Mouse (Mus musculus) left cerebral cortex, adult 8-10 months (tissue): ENCODE measurements at regions not wholly inside any gene's neighbourhood (a gene's known extent, or its start where the extent isn't known, plus 50 kb on each side); places are given as distances from the start of the nearest gene placed in this dataset.
"Not testable (repeated sequence)": the region's sequence is repeated elsewhere in the genome, so short reads cannot be mapped to it uniquely, and the experiment has no call there.

Experiments
- DNase-seq, 2 experiments: peaks; one replicate each; pipeline ENCODE4 v3.0.0; 2022; ENCODE audit warnings: low spot score in 2 of 2

- not testable (repeated sequence) for DNase-seq
Observed at GRCm38 (mm10) chr6:18566934-18567333, 52.3 kb upstream of the Cttnbp2 start.

DNA sequence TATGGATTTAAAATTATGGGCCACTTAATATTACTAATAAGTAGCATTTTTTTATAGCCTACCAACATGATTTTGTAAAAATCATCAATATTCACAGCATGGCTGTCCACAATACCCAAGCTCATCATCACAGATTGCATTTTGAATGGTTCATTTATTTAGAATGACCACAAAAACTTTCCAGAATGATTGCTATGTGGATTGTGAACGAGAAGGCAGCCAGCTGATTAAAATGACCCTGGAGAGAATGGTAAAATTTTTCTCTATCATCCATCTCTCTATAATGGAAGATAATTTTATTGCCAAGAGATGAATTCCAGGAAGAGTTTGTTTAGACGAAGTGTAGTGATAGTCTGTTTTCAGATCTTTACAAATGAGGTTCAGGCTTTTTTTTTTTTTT, 54.6 kb upstream of the Cttnbp2 start:
- DNase-seq: no peak

DNA sequence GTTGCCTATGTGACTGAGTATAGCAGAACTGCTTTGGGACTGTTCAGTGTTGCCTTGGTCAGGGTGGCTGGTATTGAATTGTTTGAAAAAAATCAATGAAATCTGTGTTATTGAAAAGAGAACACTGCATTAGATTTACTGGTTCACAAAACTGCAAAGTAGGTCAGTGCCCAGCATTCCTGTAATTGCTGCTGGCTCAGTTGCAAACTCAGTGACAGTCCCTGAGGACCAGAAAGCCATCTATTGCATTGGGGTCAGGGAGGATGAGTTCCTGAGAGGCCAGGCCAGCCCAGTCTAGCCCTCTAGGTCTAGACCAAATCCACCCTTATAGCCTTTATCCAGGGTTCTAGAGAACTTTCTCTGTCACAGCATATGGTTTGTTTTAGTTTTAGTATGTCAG, 63.9 kb upstream of the Cttnbp2 start:
- no peak for DNase-seq

GRCm38 (mm10) chr6:18589436-18589835, 74.8 kb upstream of the Cttnbp2 start:
- no peak for DNase-seq

DNA sequence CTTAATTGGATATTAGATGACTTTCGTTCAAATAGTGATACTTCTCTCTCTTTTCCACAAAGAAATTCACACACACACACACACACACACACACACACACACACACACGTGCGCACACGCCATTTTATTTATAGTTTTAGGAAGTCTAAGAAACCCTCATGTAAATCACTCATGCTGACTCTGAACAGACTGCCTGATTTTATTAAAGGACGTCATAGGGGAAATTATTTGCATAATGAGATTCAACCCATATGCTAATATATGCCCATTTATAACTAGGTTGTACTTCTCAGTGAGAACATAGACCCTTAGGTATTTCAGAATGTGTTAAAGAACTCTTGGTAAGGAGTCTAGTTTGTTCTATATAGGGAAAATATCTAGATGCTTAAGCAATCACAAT, 82.0 kb upstream of the Cttnbp2 start:
- no peak for DNase-seq

- no peak for DNase-seq
Observed at GRCm38 (mm10) chr6:18599626-18600025, 85.0 kb upstream of the Cttnbp2 start.

- no peak for DNase-seq
Observed at GRCm38 (mm10) chr6:18601926-18602325, 87.3 kb upstream of the Cttnbp2 start.

- DNase-seq: no peak
Observed at GRCm38 (mm10) chr6:18621372-18622262, 107.0 kb upstream of the Cttnbp2 start.

- DNase-seq: peak in 1 of 2 experiments; percentile 33
Observed at GRCm38 (mm10) chr6:18628591-18628990, 113.9 kb upstream of the Cttnbp2 start.

GRCm38 (mm10) chr6:18633540-18634200, 119.0 kb upstream of the Cttnbp2 start:
- DNase-seq: peak in 1 of 2 experiments; percentile 29

DNA sequence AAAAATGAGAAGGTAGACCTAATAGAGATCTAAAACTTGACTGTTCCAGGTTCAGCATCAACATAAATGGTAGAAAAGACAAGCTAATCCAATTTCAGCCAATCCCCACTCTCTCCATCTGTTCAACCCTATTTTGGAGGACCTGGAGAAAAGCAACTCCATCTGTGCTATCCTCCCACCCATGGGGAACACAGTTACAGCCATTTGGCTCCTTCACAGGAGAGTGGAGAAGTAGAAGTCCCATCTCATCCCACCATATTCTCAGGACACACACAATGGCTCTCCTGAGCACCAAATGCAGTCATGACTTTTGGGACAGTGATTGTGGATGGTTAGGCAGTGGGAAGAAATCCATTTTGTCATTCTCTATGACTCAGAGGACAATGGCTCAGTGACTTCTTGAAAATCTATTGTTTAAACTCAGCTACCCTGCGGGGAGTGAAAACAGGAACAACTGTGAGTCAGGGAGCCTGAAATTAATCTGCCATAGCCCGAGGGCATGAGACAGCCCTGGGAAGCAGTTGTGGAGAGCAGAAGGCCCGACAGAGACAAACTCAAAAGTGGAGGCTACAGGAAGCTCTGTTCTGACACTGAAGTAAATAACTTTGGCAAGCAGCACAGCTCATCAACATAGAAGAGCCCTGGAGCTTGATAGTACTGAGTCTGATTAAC, 125.2 kb upstream of the Cttnbp2 start:
- DNase-seq: peak in 1 of 2 experiments; percentile 74

DNA sequence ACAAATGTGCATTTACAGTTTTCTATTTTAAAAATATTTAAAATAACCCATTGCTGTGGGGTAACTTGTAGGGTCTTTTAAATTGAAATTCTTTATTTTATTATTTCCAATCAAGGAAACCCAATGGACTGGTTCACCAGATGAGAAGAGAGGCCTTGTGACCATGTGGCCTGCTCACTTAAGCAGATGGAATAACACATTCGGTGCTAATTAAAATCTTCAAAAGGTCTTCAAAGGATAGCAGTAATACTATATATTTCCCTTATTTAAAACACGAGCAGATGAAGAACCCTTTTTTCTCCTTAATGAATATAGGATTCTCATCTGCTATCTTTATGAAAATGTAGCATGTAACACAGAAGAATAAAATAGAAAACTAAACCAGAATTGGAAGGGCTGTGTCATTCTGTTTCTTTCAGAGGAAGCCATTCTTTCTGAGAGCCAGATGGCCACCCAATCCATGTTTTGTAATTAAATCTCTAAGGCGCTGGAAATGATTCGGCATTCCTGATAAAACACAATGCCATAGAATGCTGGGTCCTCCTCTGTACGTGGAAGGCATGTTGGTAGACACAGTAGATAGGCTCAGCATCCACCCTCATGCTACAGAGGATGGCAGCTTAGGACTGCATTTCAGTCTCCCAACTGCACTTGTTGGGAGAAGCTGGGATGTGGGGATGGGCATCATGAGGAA, 134.4 kb upstream of the Cttnbp2 start:
- DNase-seq: no peak

DNA sequence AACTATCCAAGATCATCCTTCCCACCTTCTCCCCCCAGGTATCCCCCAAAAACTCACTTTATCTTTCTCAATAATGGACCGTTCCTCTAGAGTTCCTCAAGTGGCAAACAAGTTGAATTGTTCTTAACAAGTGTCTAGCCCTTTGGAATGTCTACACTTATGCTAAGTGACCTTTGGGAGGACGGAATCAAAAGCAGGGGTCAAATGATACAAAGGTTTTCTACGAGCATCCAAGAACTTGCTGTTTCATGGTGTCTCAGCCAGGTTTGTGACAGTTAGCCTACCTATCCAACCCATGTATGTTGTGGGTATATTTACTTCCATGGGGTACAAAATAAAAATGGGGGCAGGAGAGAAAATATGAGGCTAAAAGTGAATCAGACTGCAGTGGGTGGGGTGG, 136.7 kb upstream of the Cttnbp2 start:
- DNase-seq: no peak

GRCm38 (mm10) chr6:18652006-18652601, 137.5 kb upstream of the Cttnbp2 start:
- DNase-seq: peak in 1 of 2 experiments; percentile 28

GRCm38 (mm10) chr6:18654275-18654674, 139.6 kb upstream of the Cttnbp2 start:
- DNase-seq: no peak

DNA sequence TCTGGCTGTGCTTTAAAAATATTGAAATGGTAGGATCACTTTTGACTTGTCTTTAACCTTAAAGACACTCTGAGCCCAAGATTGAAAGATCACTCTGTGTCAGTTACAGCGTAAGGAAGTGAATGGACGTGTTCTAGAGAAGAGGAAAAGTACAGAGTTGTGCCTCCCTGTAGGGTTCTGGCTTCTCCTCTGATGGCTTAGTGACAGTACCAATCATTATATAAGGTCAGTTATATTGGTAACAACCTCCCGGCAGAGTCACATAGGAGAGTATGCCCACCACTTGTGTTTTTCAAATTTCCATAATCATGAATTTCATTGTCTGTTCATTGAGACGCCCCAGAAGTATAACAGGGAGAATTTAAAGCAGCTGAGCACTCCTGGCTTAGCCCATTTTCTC, 141.6 kb upstream of the Cttnbp2 start:
- DNase-seq: no peak

- no peak for DNase-seq
Observed at GRCm38 (mm10) chr6:18656772-18657401, 142.2 kb upstream of the Cttnbp2 start.

- no peak for DNase-seq
Observed at GRCm38 (mm10) chr6:18664687-18665086, 150.0 kb upstream of the Cttnbp2 start.

DNA sequence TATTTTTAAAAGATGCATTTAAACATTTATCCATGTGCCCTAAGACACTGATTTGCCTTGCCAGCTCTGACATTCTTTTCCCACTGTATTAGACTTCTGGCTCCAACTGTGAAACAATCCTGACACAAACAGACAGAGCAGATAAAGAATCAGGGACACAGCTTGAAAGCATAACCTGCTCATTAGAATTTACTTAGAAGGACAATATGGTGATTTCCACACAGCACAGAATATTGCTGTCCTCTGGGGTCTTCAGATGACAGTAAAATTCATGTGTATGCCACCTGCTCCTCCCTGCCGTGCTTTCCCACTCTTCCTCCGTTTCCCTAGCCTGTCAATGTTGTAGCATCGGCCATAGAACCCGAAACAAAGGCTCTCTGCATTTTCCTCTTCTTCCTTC, 151.3 kb upstream of the Cttnbp2 start:
- no peak for DNase-seq

DNA sequence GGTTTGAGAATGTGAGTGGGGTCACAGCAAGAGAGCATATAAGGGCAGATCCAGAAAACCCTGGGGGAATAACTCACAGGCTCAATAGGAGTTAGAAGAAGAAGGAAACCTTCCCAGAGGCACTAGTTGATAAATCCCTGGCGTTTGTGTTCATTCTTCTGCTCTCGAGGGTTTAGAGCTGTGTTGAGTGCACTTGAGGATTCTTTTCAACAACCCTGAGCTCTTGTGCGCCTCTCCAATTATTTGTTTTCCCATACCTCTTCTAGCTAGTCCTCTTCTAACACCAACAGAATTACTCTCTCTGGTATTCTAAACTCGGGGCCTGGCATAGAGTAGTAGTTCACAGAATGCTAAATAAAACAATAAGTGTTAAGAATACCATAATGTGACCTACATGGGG, 151.9 kb upstream of the Cttnbp2 start:
- no peak for DNase-seq

DNA sequence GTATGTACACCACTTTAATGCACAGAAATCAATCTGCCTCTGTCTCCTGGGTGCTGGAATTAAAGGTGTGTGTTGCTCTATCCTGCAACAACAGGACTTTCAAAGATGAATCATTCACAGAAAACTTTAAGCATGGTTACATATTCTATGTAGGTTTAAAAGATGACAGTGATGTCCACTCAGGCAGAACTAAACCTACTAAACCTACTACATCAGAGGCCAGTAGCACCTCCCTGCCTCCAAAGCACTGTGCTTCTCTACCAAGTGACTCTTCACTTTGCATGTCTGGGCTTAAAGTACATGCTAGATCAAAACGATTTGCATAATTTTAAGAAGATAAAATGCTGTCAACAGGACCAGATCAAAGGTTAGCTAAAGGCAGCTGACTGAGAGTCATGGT, 156.0 kb upstream of the Cttnbp2 start:
- DNase-seq: no peak
